Mouse (Mus musculus) heart, postnatal 0 days (tissue): ENCODE data around the gene Nek9. TPM values are rescaled to one million over a fixed set of nuclear protein-coding genes. Genes with fewer than 3 reads are reported as not detected.

Experiments used
- ATAC-seq: fragments of 200-750 bp; cut with Nextera tagmentation; 2 replicates; pipeline ENCODE4 v1.8.0; 2017; ENCODE audit warnings: low read depth, moderate number of reproducible peaks, moderate library complexity; ENCODE audit not compliant: insufficient read depth
- DNase-seq: peaks from one replicate; pipeline ENCODE4 v3.0.0-alpha.2; 2016; ENCODE audit warnings: low spot score
- H3K27ac ChIP-seq: fragments of 300-500 bp; sonication (generic); 2 replicates; pipeline ENCODE4 v1.5.1; 2014; ENCODE audit warnings: low read depth, mild to moderate bottlenecking
- H3K27me3 ChIP-seq: fragments of 300-500 bp; sonication (generic); 2 replicates; pipeline ENCODE4 v1.6.1; 2014; ENCODE audit warnings: low read length, mixed read lengths; ENCODE audit not compliant: control insufficient read depth, insufficient read depth
- H3K36me3 ChIP-seq: fragments of 300-500 bp; sonication (generic); replicated peaks from 2 replicates; pipeline ENCODE4 v1.6.1; 2014; ENCODE audit warnings: low read length, mixed read lengths; ENCODE audit not compliant: control insufficient read depth, insufficient read depth
- H3K4me1 ChIP-seq: fragments of 300-500 bp; sonication (generic); 2 replicates; pipeline ENCODE4 v1.6.1; 2014; ENCODE audit warnings: antibody characterized with exemption; ENCODE audit not compliant: control insufficient read depth, insufficient read depth
- H3K4me2 ChIP-seq: fragments of 300-500 bp; sonication (generic); 2 replicates; pipeline ENCODE4 v1.6.1; 2014; ENCODE audit warnings: low read depth, mild to moderate bottlenecking, low read length, moderate library complexity
- H3K4me3 ChIP-seq: fragments of 300-500 bp; sonication (generic); 2 replicates; pipeline ENCODE4 v1.5.1; 2014; ENCODE audit warnings: low read depth, low read length
- H3K9ac ChIP-seq: fragments of 300-500 bp; sonication (generic); replicated peaks from 2 replicates; pipeline ENCODE4 v1.6.1; 2014; ENCODE audit warnings: low read depth, low read length, mixed read lengths
- H3K9me3 ChIP-seq: fragments of 300-500 bp; sonication (generic); replicated peaks from 2 replicates; pipeline ENCODE4 v1.6.1; 2016; ENCODE audit warnings: low read length; ENCODE audit not compliant: control insufficient read depth
- CTCF ChIP-seq: IDR thresholded peaks from 2 replicates; pipeline ENCODE4 v1.5.1; 2016; ENCODE audit warnings: antibody characterized with exemption, control low read depth, low read depth
- EP300 ChIP-seq: IDR thresholded peaks from 2 replicates; pipeline ENCODE4 v1.6.1; 2016; ENCODE audit warnings: antibody characterized with exemption, low read depth
- WGBS: fragments of 180-500 bp; shearing (Covaris S2); extraction: QIAGEN DNeasy Blood & Tissue Kit; methylation state at CpG from one replicate; pipeline ENCODE4 v1.1.7; 2014; 5-methylcytosine and 5-hydroxymethylcytosine counted together
- polyA plus RNA-seq: library from polyadenylated mRNA; unstranded; fragments of >200 nt; fragmentation: Nextera tagmentation; extraction: Ambion mirVana; gene quantifications from 2 replicates; pipeline ENCODE4 v1.2.1, GENCODE M21; 2015
- total RNA-seq: library from RNA; depleted of rRNA; stranded (reverse); fragments of >200 nt; gene quantifications from 2 replicates; pipeline ENCODE4 v1.2.3, GENCODE M21; 2014; ENCODE audit warnings: low replicate concordance

Nek9 gene
- total and polyA plus RNA-seq, 2 experiments from 2014 or later, result 14.2 to 45.2 TPM

DNA sequence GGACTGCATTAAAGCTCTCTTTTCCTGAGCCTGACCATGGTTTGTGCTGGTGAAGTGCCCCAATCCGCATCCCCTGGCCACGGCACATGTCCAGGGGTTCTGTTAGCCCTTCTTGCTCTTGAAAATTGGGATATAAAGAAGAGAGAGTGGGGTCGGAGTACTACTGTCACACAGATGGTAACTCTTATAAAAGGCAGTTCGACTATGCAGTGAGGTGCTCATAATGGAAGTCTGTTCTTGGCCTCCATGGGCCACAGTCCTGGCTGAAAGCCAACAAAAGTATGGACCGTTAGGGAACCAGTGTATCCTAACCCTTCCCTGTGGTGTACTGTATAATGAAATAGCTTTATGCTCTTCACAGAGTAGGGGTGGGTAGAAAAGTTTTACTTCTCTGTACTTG, 42.2 kb downstream of the Nek9 start:
- Histone ChIP-seq H3K9ac (no peak overlapping the region), H3K9me3 (no peaks in the 10 kb centered on the region; the same call in 1 of the 2 replicates), H3K4me1 (no peaks in the 10 kb centered on the region), H3K4me3 (no peak overlapping the region), H3K27ac (no peak overlapping the region), H3K4me2 (no peak overlapping the region), H3K36me3 (peaks cover 30% of the 10 kb centered on the region), H3K27me3 (no peaks in the 10 kb centered on the region)
- 74% methylated on average over 5 of the region's 5 CpGs for WGBS
- no peak for TF ChIP-seq EP300
- no peak for TF ChIP-seq CTCF
- no peak for DNase-seq
- ATAC-seq, result no peak

DNA sequence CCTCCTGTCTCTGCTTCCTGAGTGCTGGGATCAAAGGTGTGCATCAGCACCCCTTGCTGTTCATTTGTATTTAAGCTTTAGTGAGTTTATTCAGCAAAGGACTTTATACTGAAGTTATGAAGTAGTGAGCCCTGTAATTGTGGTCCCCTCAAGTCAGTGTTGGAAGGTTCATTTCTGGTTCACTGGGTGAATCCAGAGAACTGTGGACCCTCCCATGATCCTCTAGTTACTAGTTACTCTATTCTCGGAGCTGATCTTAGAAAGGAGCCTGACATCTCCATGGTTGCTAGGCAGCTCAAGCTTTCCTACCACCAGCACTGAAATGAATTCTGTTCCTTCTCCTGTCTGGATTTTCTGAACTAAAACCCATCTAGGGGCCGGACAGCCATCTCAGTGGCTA, 43.7 kb downstream of the Nek9 start:
- ATAC-seq (no peak), DNase-seq (no peak)
- Histone ChIP-seq H3K27ac (no peak overlapping the region), H3K4me2 (no peak overlapping the region), H3K27me3 (no peaks in the 10 kb centered on the region), H3K4me1 (peaks cover 3% of the 10 kb centered on the region; the same call in 1 of the 2 replicates), H3K4me3 (no peak overlapping the region), H3K36me3 (peaks cover 16% of the 10 kb centered on the region), H3K9ac (no peak overlapping the region), H3K9me3 (no peaks in the 10 kb centered on the region; the same call in 1 of the 2 replicates)
- TF ChIP-seq EP300, result no peak
- no peak for TF ChIP-seq CTCF
- 89% methylated on average over 2 of the region's 2 CpGs for WGBS

DNA sequence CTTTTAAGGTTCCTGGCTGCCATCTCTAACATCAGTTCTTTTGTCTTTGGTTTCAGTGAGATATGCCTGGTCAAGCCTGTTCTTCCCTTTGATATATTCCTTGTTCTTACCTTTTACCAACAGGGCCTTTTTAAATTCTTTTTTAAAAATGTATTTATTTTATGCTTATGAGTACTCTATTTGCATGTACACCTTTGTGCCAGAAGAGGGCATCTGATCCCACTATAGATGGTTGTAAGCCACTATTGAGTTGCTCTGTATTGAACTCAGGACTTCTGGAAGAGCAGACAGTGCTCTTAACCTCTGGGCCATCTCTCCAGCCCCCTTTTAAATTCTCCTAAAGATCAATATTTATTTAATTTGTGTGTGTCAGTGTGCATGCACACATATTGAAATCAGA, 46.3 kb downstream of the Nek9 start:
- 0 out of 2 replicates have a peak, but pooled peaks cover 4% of the 10 kb centered on the region for H3K36me3 ChIP-seq
- H3K9ac ChIP-seq, result no peak overlapping the region
- H3K4me2 ChIP-seq, result no peak overlapping the region
- no peaks in the 10 kb centered on the region; the same call in 1 of the 2 replicates for H3K9me3 ChIP-seq
- no peak overlapping the region for H3K27ac ChIP-seq
- TF ChIP-seq CTCF (no peak; the same call in 1 of the 2 replicates), EP300 (no peak)
- no peak for ATAC-seq
- H3K4me3 ChIP-seq, result no peak overlapping the region
- no peaks in the 10 kb centered on the region for H3K27me3 ChIP-seq
- peaks cover 19% of the 10 kb centered on the region for H3K4me1 ChIP-seq
- DNase-seq, result no peak

GRCm38 (mm10) chr12:85292288-85292687, 46.9 kb downstream of the Nek9 start:
- no peak for TF ChIP-seq EP300
- TF ChIP-seq CTCF, result no peak
- WGBS, result 37% methylated on average over 6 of the region's 6 CpGs
- DNase-seq (no peak), ATAC-seq (no peak)
- H3K4me1 ChIP-seq, result peaks cover 19% of the 10 kb centered on the region
- H3K36me3 ChIP-seq, result 0 out of 2 replicates have a peak, but pooled peaks cover 4% of the 10 kb centered on the region
- no peak overlapping the region for H3K27ac ChIP-seq
- H3K9me3 ChIP-seq, result no peaks in the 10 kb centered on the region; the same call in 1 of the 2 replicates
- no peak overlapping the region for H3K4me3 ChIP-seq
- H3K27me3 ChIP-seq, result no peaks in the 10 kb centered on the region
- no peak overlapping the region for H3K4me2 ChIP-seq
- H3K9ac ChIP-seq, result no peak overlapping the region

DNA sequence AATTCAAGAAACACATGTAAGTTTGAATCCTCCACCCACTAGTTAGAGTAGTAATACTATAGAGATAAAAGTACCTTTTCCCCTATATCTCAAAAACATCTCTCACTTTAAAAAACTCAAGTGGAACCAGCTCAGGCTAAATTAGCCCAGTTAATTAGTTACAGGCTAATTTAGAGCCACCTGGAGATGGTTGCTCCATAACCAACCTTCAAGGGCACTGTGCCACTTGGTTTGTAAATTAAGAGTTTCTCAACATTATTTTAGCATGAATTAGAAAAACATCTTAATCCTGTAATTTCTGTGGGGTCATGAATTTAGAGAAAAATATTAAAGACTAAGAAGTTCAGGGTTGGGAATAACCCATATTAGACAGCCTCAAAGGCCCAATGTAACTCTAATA, 47.6 kb downstream of the Nek9 start:
- no peak overlapping the region for H3K4me3 ChIP-seq
- H3K9me3 ChIP-seq, result no peaks in the 10 kb centered on the region; the same call in 1 of the 2 replicates
- H3K27me3 ChIP-seq, result no peaks in the 10 kb centered on the region
- no peak overlapping the region for H3K9ac ChIP-seq
- peaks cover 19% of the 10 kb centered on the region for H3K4me1 ChIP-seq
- no peak overlapping the region for H3K4me2 ChIP-seq
- no peak for TF ChIP-seq EP300
- TF ChIP-seq CTCF, result no peak
- no peak overlapping the region for H3K27ac ChIP-seq
- 0 out of 2 replicates have a peak, but pooled peaks cover 2% of the 10 kb centered on the region for H3K36me3 ChIP-seq
- DNase-seq, result no peak
- ATAC-seq, result no peak

DNA sequence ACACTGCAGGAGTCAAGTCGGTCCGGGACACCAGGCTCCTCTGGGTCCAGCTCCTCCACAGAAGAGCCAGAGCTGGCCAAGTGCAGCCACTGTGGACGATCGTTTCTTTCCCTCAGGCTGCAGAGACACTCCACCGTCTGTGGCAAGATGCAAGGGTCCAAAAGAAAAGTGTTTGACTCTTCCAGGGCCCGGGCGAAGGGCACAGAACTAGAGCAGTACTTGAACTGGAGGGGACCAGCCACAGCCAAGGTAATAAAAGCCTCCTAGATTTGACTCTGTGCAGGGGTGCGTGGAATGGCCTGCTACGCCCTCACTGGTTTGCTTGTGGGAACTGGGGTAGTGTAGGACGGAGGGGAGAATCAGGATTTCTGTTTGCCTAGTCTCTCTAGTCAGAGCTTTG, 48.5 kb downstream of the Nek9 start:
- WGBS, result 86% methylated on average over 10 of the region's 10 CpGs
- H3K4me2 ChIP-seq, result peak overlapping the region; percentile 13; the same call in 1 of the 2 replicates
- no peak overlapping the region for H3K9ac ChIP-seq
- H3K36me3 ChIP-seq, result no peaks in the 10 kb centered on the region
- no peaks in the 10 kb centered on the region; the same call in 1 of the 2 replicates for H3K9me3 ChIP-seq
- no peak overlapping the region for H3K4me3 ChIP-seq
- H3K27ac ChIP-seq, result 0 out of 2 replicates have a peak overlapping the region, but pooled peaks have one; percentile 1
- no peak for DNase-seq
- H3K4me1 ChIP-seq, result peaks cover 19% of the 10 kb centered on the region
- H3K27me3 ChIP-seq, result no peaks in the 10 kb centered on the region
- no peak for ATAC-seq
- TF ChIP-seq CTCF, result no peak
- no peak for TF ChIP-seq EP300
